Mouse (Mus musculus) limb, embryonic 12.5 days (tissue): Measurements from ENCODE around the gene Armc10. TPM values are rescaled to one million over a fixed set of nuclear protein-coding genes. Genes with fewer than 3 reads are reported as not detected.

Experiments used
- ATAC-seq: fragments of 200-750 bp; cut with Nextera tagmentation; 2 replicates; pipeline ENCODE4 v1.8.0; 2017; ENCODE audit warnings: low read depth, moderate TSS enrichment; ENCODE audit not compliant: insufficient number of reproducible peaks, insufficient read depth, low FRiP score, low TSS enrichment
- H3K27ac ChIP-seq: fragments of 300-500 bp; sonication (generic); 2 replicates; pipeline ENCODE4 v1.5.1; 2016; ENCODE audit warnings: mild to moderate bottlenecking, moderate library complexity
- H3K27me3 ChIP-seq: fragments of 300-500 bp; sonication (generic); 2 replicates; pipeline ENCODE4 v1.6.1; 2016; ENCODE audit warnings: mild to moderate bottlenecking, moderate library complexity
- H3K36me3 ChIP-seq: fragments of 300-500 bp; sonication (generic); 2 replicates; pipeline ENCODE4 v1.6.1; 2016; ENCODE audit warnings: mild to moderate bottlenecking, moderate library complexity
- H3K4me1 ChIP-seq: fragments of 300-500 bp; sonication (generic); replicated peaks from 2 replicates; pipeline ENCODE4 v1.6.1; 2016
- H3K4me2 ChIP-seq: fragments of 300-500 bp; sonication (generic); 2 replicates; pipeline ENCODE4 v1.6.1; 2016; ENCODE audit warnings: mild to moderate bottlenecking, moderate library complexity
- H3K4me3 ChIP-seq: fragments of 300-500 bp; sonication (generic); replicated peaks from 2 replicates; pipeline ENCODE4 v1.5.1; 2016; ENCODE audit warnings: mild to moderate bottlenecking
- H3K9ac ChIP-seq: fragments of 300-500 bp; sonication (generic); replicated peaks from 2 replicates; pipeline ENCODE4 v1.6.1; 2016; ENCODE audit warnings: mild to moderate bottlenecking, moderate library complexity
- H3K9me3 ChIP-seq: fragments of 300-500 bp; sonication (generic); 2 replicates; pipeline ENCODE4 v1.6.1; 2016; ENCODE audit warnings: mild to moderate bottlenecking, moderate library complexity
- WGBS: fragments of 180-500 bp; shearing (Covaris S2); methylation state at CpG from one replicate; pipeline ENCODE4 v1.1.7; 2016; 5-methylcytosine and 5-hydroxymethylcytosine counted together
- polyA plus RNA-seq: library from polyadenylated mRNA; unstranded; fragments of >200 nt; fragmentation: Nextera tagmentation; extraction: Ambion mirVana; gene quantifications from 2 replicates; pipeline ENCODE4 v1.2.1, GENCODE M21; 2016

Gene Armc10
- polyA plus RNA-seq, 1 experiment from 2014 or later = 62.0 TPM

- Histone ChIP-seq H3K27ac (peak overlapping the region; percentile 90), H3K4me2 (peak overlapping the region; percentile 86), H3K4me3 (peak overlapping the region; percentile 81), H3K4me1 (peaks cover 18% of the 10 kb centered on the region), H3K36me3 (peaks cover 25% of the 10 kb centered on the region), H3K9me3 (no peaks in the 10 kb centered on the region), H3K27me3 (peaks cover 14% of the 10 kb centered on the region; the same call in 1 of the 2 replicates), H3K9ac (no peak overlapping the region; the same call in 1 of the 2 replicates)
- WGBS = 7% methylated on average over 14 of the region's 14 CpGs
- no peak for ATAC-seq
Measured at GRCm38 (mm10) chr5:21644891-21645438, 648 bp upstream of the Armc10 start.

GRCm38 (mm10) chr5:21646133-21646491, 499 bp downstream of the Armc10 start:
- peak overlapping the region; percentile 81 for H3K4me3 ChIP-seq
- H3K36me3 ChIP-seq = peaks cover 36% of the 10 kb centered on the region
- peaks cover 14% of the 10 kb centered on the region; the same call in 1 of the 2 replicates for H3K27me3 ChIP-seq
- H3K27ac ChIP-seq = peak overlapping the region; percentile 90
- under 1% methylated on average over 25 of the region's 25 CpGs for WGBS
- H3K9ac ChIP-seq = peak overlapping the region; percentile 85
- no peaks in the 10 kb centered on the region for H3K9me3 ChIP-seq
- peaks cover 18% of the 10 kb centered on the region for H3K4me1 ChIP-seq
- ATAC-seq = peak; percentile 60
- peak overlapping the region; percentile 86 for H3K4me2 ChIP-seq

- 74% methylated on average over 2 of the region's 2 CpGs for WGBS
- Histone ChIP-seq H3K27ac (no peak overlapping the region), H3K9ac (no peak overlapping the region), H3K4me1 (peaks cover 12% of the 10 kb centered on the region), H3K27me3 (no peaks in the 10 kb centered on the region), H3K9me3 (no peaks in the 10 kb centered on the region), H3K36me3 (peaks cover 69% of the 10 kb centered on the region), H3K4me2 (no peak overlapping the region), H3K4me3 (no peak overlapping the region)
- no peak for ATAC-seq
Measured at GRCm38 (mm10) chr5:21650736-21651135, 5.1 kb downstream of the Armc10 start.

- Histone ChIP-seq H3K27ac (no peak overlapping the region), H3K36me3 (peaks cover 77% of the 10 kb centered on the region), H3K4me2 (no peak overlapping the region), H3K9me3 (no peaks in the 10 kb centered on the region), H3K27me3 (no peaks in the 10 kb centered on the region), H3K9ac (no peak overlapping the region), H3K4me1 (peaks cover 5% of the 10 kb centered on the region), H3K4me3 (no peak overlapping the region)
- peak; percentile 80 for ATAC-seq
- WGBS = 70% methylated on average over 7 of the region's 7 CpGs
Measured at GRCm38 (mm10) chr5:21651885-21652612, 6.4 kb downstream of the Armc10 start.

GRCm38 (mm10) chr5:21656912-21657311, 11.3 kb downstream of the Armc10 start:
- 94% methylated on average over 9 of the region's 9 CpGs for WGBS

GRCm38 (mm10) chr5:21658038-21658437, 12.4 kb downstream of the Armc10 start:
- WGBS = 95% methylated on average over 6 of the region's 6 CpGs
- Histone ChIP-seq H3K27me3 (no peaks in the 10 kb centered on the region), H3K27ac (no peak overlapping the region), H3K4me3 (no peak overlapping the region), H3K9me3 (no peaks in the 10 kb centered on the region), H3K4me1 (no peaks in the 10 kb centered on the region), H3K9ac (no peak overlapping the region), H3K4me2 (no peak overlapping the region), H3K36me3 (peaks cover 72% of the 10 kb centered on the region)
- no peak for ATAC-seq

More at GRCm38 (mm10) chr5:21656912-21657311, 11.3 kb downstream of the Armc10 start:
- ATAC-seq = no peak
- Histone ChIP-seq H3K4me2 (no peak overlapping the region), H3K36me3 (peaks cover 75% of the 10 kb centered on the region), H3K4me1 (no peaks in the 10 kb centered on the region), H3K4me3 (no peak overlapping the region), H3K9me3 (no peaks in the 10 kb centered on the region), H3K27me3 (no peaks in the 10 kb centered on the region), H3K9ac (no peak overlapping the region), H3K27ac (no peak overlapping the region)

GRCm38 (mm10) chr5:21658623-21659395, 13.2 kb downstream of the Armc10 start:
- peaks cover 73% of the 10 kb centered on the region for H3K36me3 ChIP-seq
- H3K4me1 ChIP-seq = no peaks in the 10 kb centered on the region
- H3K27ac ChIP-seq = no peak overlapping the region
- H3K4me2 ChIP-seq = no peak overlapping the region
- no peak overlapping the region for H3K4me3 ChIP-seq
- 0 out of 2 replicates have a peak, but pooled peaks have one; percentile 3 for ATAC-seq
- H3K9ac ChIP-seq = no peak overlapping the region
- H3K27me3 ChIP-seq = no peaks in the 10 kb centered on the region
- 46% methylated on average over 11 of the region's 11 CpGs for WGBS
- no peaks in the 10 kb centered on the region for H3K9me3 ChIP-seq

GRCm38 (mm10) chr5:21660850-21661249, 15.2 kb downstream of the Armc10 start:
- no peaks in the 10 kb centered on the region for H3K9me3 ChIP-seq
- H3K9ac ChIP-seq = no peak overlapping the region
- no peaks in the 10 kb centered on the region for H3K27me3 ChIP-seq
- 89% methylated on average over 6 of the region's 6 CpGs for WGBS
- H3K27ac ChIP-seq = no peak overlapping the region
- no peaks in the 10 kb centered on the region for H3K4me1 ChIP-seq
- H3K4me3 ChIP-seq = no peak overlapping the region
- ATAC-seq = no peak
- no peak overlapping the region for H3K4me2 ChIP-seq
- H3K36me3 ChIP-seq = peaks cover 74% of the 10 kb centered on the region

- Histone ChIP-seq H3K9ac (no peak overlapping the region), H3K4me2 (no peak overlapping the region), H3K4me1 (peaks cover 12% of the 10 kb centered on the region), H3K4me3 (no peak overlapping the region), H3K9me3 (no peaks in the 10 kb centered on the region), H3K36me3 (peaks cover 58% of the 10 kb centered on the region), H3K27me3 (no peaks in the 10 kb centered on the region), H3K27ac (no peak overlapping the region)
- 95% methylated on average over 11 of the region's 11 CpGs for WGBS
- no peak for ATAC-seq
Measured at GRCm38 (mm10) chr5:21663081-21663480, 17.5 kb downstream of the Armc10 start.

GRCm38 (mm10) chr5:21667191-21668137, 21.9 kb downstream of the Armc10 start:
- WGBS = 36% methylated on average over 8 of the region's 8 CpGs
- peaks cover 12% of the 10 kb centered on the region for H3K4me1 ChIP-seq
- H3K9me3 ChIP-seq = no peaks in the 10 kb centered on the region
- H3K9ac ChIP-seq = no peak overlapping the region
- no peaks in the 10 kb centered on the region for H3K27me3 ChIP-seq
- no peak overlapping the region for H3K4me2 ChIP-seq
- ATAC-seq = no peak
- no peak overlapping the region for H3K4me3 ChIP-seq
- peak overlapping the region; percentile 35; the same call in 1 of the 2 replicates for H3K27ac ChIP-seq
- H3K36me3 ChIP-seq = peaks cover 20% of the 10 kb centered on the region
